Mouse (Mus musculus): ENCODE measurements at regions not wholly inside any gene's neighbourhood (a gene's known extent, or its start where the extent isn't known, plus 50 kb on each side); places are given as distances from the start of the nearest gene placed in this dataset.

DNA sequence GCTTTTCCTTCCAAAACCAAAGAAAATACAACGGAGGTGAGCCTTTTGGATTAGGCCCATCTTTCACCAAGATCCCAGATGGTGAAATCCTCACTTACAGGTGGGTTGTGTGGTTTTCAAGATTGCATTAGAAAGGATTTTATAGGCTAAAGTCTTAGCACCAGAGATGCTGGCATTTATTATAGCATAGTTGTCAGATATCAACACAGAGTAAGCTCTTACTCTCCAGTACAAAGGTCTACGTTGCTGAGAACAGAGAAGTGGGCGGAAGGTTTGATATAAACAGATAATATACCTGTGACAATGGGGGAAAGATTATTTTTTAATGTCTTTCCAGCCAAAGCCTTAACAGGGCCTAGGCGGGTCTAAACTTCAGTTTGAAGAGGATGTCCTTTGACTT, 57.4 kb upstream of the Cyp1b1 start:
- TF ChIP-seq EP300 (IDR thresholded peaks at IDR 0.05) (no peak), CTCF (IDR thresholded peaks at IDR 0.05) (no peak)
- ATAC-seq (no peak), DNase-seq (ENCODE audit: low spot score) (no peak)
- Histone ChIP-seq H3K4me2 (replicated peaks; ENCODE audit: low read depth, low read length) (no peak overlapping the region), H3K36me3 (ENCODE audit: insufficient read depth, low read length) (no peaks in the 10 kb centered on the region), H3K9me3 (ENCODE audit: low read length) (no peaks in the 10 kb centered on the region), H3K9ac (replicated peaks; ENCODE audit: low read depth) (no peak overlapping the region), H3K27me3 (replicated peaks; ENCODE audit: insufficient read depth, low read length) (no peaks in the 10 kb centered on the region), H3K4me3 (ENCODE audit: low read depth, low read length) (no peak overlapping the region), H3K27ac (ENCODE audit: low read length) (no peak overlapping the region), H3K4me1 (ENCODE audit: insufficient read depth, low read depth, low read length) (no peaks in the 10 kb centered on the region)
- 76% methylated on average over 4 of the region's 4 CpGs for WGBS

DNA sequence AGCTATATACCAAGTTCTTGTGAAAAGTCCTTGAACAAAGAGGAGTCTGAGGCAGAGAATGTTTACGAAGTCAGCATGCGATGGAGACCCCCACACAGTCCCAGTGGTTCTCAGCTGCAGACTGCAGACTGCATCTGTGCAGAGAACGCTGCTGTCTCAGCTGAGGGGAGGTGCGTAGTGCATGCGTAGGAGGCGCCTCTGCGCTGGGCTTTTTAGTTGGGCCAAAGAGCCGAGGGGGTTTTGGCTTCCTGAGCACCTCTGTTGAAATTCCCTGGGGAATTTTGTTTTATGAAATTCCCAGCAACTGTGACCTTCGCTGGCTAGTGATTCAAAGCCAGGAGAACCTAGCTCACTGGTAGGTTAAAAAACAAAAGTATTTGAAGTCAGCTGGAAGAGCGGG, 56.9 kb upstream of the Cyp1b1 start:
- WGBS: 50% methylated on average over 10 of the region's 10 CpGs

DNA sequence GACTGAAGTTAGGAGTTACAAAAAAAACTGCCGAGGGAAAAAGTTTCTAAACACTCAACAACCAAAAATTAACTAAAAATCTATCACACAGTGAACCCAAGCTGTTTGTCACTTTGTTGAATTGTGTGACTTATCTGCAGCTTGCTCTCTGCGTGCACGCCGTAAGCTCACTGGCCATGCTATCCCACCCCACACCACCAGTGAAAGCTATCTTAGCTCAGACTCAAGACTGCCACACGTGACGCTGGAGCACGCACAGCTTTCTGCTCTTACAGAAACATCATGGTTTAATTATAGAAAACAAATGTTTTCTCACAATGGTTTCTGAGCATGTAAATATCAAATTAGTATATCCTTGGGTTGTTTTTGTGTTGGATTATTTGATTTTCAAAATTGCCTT, 56.0 kb upstream of the Cyp1b1 start:
- H3K9ac ChIP-seq (replicated peaks; ENCODE audit: low read depth): no peak overlapping the region
- no peaks in the 10 kb centered on the region for H3K9me3 ChIP-seq (ENCODE audit: low read length)
- 79% methylated on average over 7 of the region's 7 CpGs for WGBS
- H3K4me1 ChIP-seq (ENCODE audit: insufficient read depth, low read depth, low read length): no peaks in the 10 kb centered on the region
- no peak for TF ChIP-seq CTCF (IDR thresholded peaks at IDR 0.05)
- no peak for TF ChIP-seq EP300 (IDR thresholded peaks at IDR 0.05)
- H3K27me3 ChIP-seq (replicated peaks; ENCODE audit: insufficient read depth, low read length): no peaks in the 10 kb centered on the region
- H3K4me3 ChIP-seq (ENCODE audit: low read depth, low read length): no peak overlapping the region
- H3K36me3 ChIP-seq (ENCODE audit: insufficient read depth, low read length): no peaks in the 10 kb centered on the region
- no peak overlapping the region for H3K27ac ChIP-seq (ENCODE audit: low read length)
- no peak overlapping the region for H3K4me2 ChIP-seq (replicated peaks; ENCODE audit: low read depth, low read length)
- ATAC-seq (no peak), DNase-seq (ENCODE audit: low spot score) (no peak)

More for the DNA sequence above, 56.9 kb upstream of the Cyp1b1 start:
- no peak overlapping the region for H3K9ac ChIP-seq (replicated peaks; ENCODE audit: low read depth)
- no peaks in the 10 kb centered on the region for H3K36me3 ChIP-seq (ENCODE audit: insufficient read depth, low read length)
- no peak for ATAC-seq
- H3K4me3 ChIP-seq (ENCODE audit: low read depth, low read length): no peak overlapping the region
- no peak for DNase-seq (ENCODE audit: low spot score)
- no peaks in the 10 kb centered on the region for H3K4me1 ChIP-seq (ENCODE audit: insufficient read depth, low read depth, low read length)
- H3K27ac ChIP-seq (ENCODE audit: low read length): no peak overlapping the region
- TF ChIP-seq CTCF (IDR thresholded peaks at IDR 0.05): no peak
- no peak for TF ChIP-seq EP300 (IDR thresholded peaks at IDR 0.05)
- no peaks in the 10 kb centered on the region for H3K27me3 ChIP-seq (replicated peaks; ENCODE audit: insufficient read depth, low read length)
- H3K4me2 ChIP-seq (replicated peaks; ENCODE audit: low read depth, low read length): no peak overlapping the region
- no peaks in the 10 kb centered on the region for H3K9me3 ChIP-seq (ENCODE audit: low read length)

DNA sequence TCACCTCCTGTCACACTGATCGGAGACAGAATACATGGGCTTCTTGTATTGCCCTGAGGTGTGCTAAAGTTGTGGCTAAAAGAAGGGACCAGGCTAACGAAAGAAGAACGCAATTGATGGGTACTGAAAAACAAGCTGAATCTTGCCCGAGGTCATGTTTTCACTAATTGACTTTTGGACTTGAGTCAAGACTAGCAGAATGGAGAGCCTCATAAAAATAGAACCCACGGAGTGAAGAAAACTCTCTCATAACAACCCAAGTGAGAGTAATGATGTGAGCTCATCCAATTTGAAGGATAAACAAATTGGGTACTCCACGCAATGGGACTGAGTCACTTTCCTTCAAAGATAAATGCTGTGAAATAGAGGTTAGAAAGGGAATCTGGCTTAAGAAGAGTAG, 55.0 kb upstream of the Cyp1b1 start:
- 82% methylated on average over 6 of the region's 6 CpGs for WGBS
- no peaks in the 10 kb centered on the region for H3K36me3 ChIP-seq (ENCODE audit: insufficient read depth, low read length)

DNA sequence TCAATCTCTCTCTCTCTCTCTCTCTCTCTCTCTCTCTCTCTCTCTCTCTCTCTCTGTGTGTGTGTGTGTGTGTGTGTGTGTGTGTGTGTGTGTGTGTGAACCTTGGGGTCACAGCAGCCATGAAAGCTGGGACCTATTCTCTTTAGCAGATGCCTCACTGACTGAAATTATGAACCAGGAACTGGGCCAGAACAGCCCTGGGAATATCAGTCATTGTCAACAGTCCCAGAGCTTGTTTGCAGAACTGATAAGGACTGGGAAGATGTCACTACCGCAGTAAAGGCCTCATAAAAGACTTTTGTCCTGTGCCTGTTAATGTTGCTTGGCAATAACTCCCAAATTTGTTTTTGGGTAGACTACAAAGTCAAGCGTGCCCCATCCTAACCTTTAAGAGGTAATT, 53.2 kb upstream of the Cyp1b1 start:
- no peak overlapping the region for H3K27ac ChIP-seq (ENCODE audit: low read length)
- ATAC-seq (no peak), DNase-seq (ENCODE audit: low spot score) (no peak)
- no peak overlapping the region for H3K4me2 ChIP-seq (replicated peaks; ENCODE audit: low read depth, low read length)
- no peaks in the 10 kb centered on the region for H3K36me3 ChIP-seq (ENCODE audit: insufficient read depth, low read length)
- H3K4me1 ChIP-seq (ENCODE audit: insufficient read depth, low read depth, low read length): no peaks in the 10 kb centered on the region
- H3K4me3 ChIP-seq (ENCODE audit: low read depth, low read length): no peak overlapping the region
- 53% methylated on average over 2 of the region's 2 CpGs for WGBS
- no peak overlapping the region for H3K9ac ChIP-seq (replicated peaks; ENCODE audit: low read depth)
- no peaks in the 10 kb centered on the region for H3K27me3 ChIP-seq (replicated peaks; ENCODE audit: insufficient read depth, low read length)
- TF ChIP-seq EP300 (IDR thresholded peaks at IDR 0.05) (no peak), CTCF (IDR thresholded peaks at IDR 0.05) (no peak)
- no peaks in the 10 kb centered on the region for H3K9me3 ChIP-seq (ENCODE audit: low read length)

More for the DNA sequence above, 55.0 kb upstream of the Cyp1b1 start:
- no peak for ATAC-seq
- H3K27me3 ChIP-seq (replicated peaks; ENCODE audit: insufficient read depth, low read length): no peaks in the 10 kb centered on the region
- no peaks in the 10 kb centered on the region for H3K9me3 ChIP-seq (ENCODE audit: low read length)
- no peak overlapping the region for H3K4me2 ChIP-seq (replicated peaks; ENCODE audit: low read depth, low read length)
- no peaks in the 10 kb centered on the region for H3K4me1 ChIP-seq (ENCODE audit: insufficient read depth, low read depth, low read length)
- H3K9ac ChIP-seq (replicated peaks; ENCODE audit: low read depth): no peak overlapping the region
- TF ChIP-seq CTCF (IDR thresholded peaks at IDR 0.05) (no peak), EP300 (IDR thresholded peaks at IDR 0.05) (no peak)
- no peak overlapping the region for H3K27ac ChIP-seq (ENCODE audit: low read length)
- no peak overlapping the region for H3K4me3 ChIP-seq (ENCODE audit: low read depth, low read length)
- no peak for DNase-seq (ENCODE audit: low spot score)

DNA sequence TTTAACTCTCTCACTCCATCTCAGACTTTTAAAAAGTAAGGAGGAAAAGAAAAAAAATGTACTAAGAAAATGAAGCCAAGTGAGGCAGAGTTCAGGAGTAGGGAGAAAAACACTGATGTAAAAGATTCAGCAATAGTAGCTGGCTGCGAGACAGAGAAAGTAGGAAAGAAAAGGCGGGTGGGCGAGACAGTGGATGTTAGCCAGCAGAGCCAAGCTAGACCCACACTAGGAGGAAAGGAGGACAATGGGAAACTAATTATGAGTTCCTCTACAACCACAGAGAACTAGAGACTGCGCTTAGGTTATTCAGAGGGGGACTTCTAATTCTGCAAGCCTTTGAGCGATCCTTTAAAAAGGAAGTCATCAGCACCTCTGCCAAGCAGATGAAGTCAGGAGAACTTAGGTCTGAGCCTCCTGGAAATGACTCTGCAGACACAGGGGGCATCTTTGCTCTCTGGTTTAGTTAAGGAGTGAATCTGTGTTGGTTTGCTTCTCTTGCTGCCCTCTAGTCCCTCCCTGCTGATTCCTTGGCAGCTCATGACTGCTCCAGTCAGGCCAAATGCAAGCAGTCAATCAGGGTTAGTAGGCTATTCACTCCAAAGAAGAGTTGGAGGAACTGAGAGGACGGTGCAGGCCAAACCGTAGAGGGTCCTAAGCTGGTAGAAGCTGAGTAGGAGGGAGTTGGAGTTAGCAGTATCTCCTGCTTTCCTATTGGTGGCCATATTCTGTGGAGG, 50.4 kb upstream of the Cyp1b1 start:
- ATAC-seq: no peak
- DNase-seq (ENCODE audit: low spot score): peak; percentile 17
- WGBS: 76% methylated on average over 7 of the region's 7 CpGs

More for the DNA sequence above, 50.4 kb upstream of the Cyp1b1 start:
- Histone ChIP-seq H3K27me3 (replicated peaks; ENCODE audit: insufficient read depth, low read length) (no peaks in the 10 kb centered on the region), H3K9ac (replicated peaks; ENCODE audit: low read depth) (no peak overlapping the region), H3K4me2 (replicated peaks; ENCODE audit: low read depth, low read length) (no peak overlapping the region), H3K27ac (ENCODE audit: low read length) (no peak overlapping the region), H3K4me3 (ENCODE audit: low read depth, low read length) (no peak overlapping the region), H3K4me1 (ENCODE audit: insufficient read depth, low read depth, low read length) (no peaks in the 10 kb centered on the region), H3K36me3 (ENCODE audit: insufficient read depth, low read length) (no peaks in the 10 kb centered on the region), H3K9me3 (ENCODE audit: low read length) (no peaks in the 10 kb centered on the region)
- TF ChIP-seq CTCF (IDR thresholded peaks at IDR 0.05): no peak
- no peak for TF ChIP-seq EP300 (IDR thresholded peaks at IDR 0.05)
